23 mouse cellular contexts compared by ENCODE assay signal in genomic region chr10:13593529-13593928, GRCm38 (mm10). TPM values are rescaled to one million over a fixed set of nuclear protein-coding genes. Genes with fewer than 3 reads are reported as not detected.
DNase-seq lines count a peak whose midpoint lies in the region; ATAC-seq and TF ChIP-seq lines count a peak whose summit lies in the region.
"Had no signal": no experiment of that assay in that cellular context is flagged by ENCODE, and none has a peak within 500 bp of the region (broad histone marks: within the 10 kb centered on the region; RNA-seq: fewer than 3 reads in every experiment).

No protein-coding gene starts in this region.

- no peak overlapping the region for H3K27ac ChIP-seq in forebrain, embryonic 13.5 days
- no peak overlapping the region for H3K27ac ChIP-seq in forebrain, embryonic 11.5 days (ENCODE audit: low read depth, low read length)
- H3K27ac ChIP-seq in forebrain, postnatal 0 days (ENCODE audit: low read depth, low read length) = no peak overlapping the region
- H3K27ac ChIP-seq: gastrocnemius, adult 2 months; heart, embryonic 15.5 days; hindbrain, embryonic 14.5 days; hindbrain, postnatal 0 days had no signal

- no peak overlapping the region for H3K4me2 ChIP-seq in forebrain, embryonic 13.5 days
- no peak overlapping the region for H3K4me2 ChIP-seq in forebrain, embryonic 11.5 days (ENCODE audit: low read depth, low read length, severe bottlenecking)
- no peak overlapping the region for H3K4me2 ChIP-seq in forebrain, postnatal 0 days (ENCODE audit: low read depth)
- H3K4me2 ChIP-seq: heart, embryonic 12.5 days; heart, embryonic 15.5 days; hindbrain, embryonic 14.5 days had no signal

- H3K36me3 ChIP-seq in forebrain, embryonic 13.5 days (ENCODE audit: poor library complexity, severe bottlenecking) = no peaks in the 10 kb centered on the region
- no peaks in the 10 kb centered on the region for H3K36me3 ChIP-seq in forebrain, embryonic 11.5 days (ENCODE audit: control insufficient read depth, insufficient read depth, low read length)
- H3K36me3 ChIP-seq in forebrain, postnatal 0 days (ENCODE audit: insufficient read depth) = no peaks in the 10 kb centered on the region
- H3K36me3 ChIP-seq: heart, embryonic 12.5 days; heart, embryonic 15.5 days had no signal

- DNase-seq in forebrain, embryonic 11.5 days (ENCODE audit: low spot score) = no peak
- no peak for DNase-seq in frontal cortex, postnatal 25 days (ENCODE audit: low spot score in 2 of 2)
- DNase-seq in forebrain, postnatal 0 days = peak; percentile 58
- DNase-seq: adrenal gland, adult 8-10 months; adrenal gland, postnatal 25 days; cerebellum, adult 18-20 months; cerebellum, adult 9-10 months; cerebellum, postnatal 14 days; gastrocnemius, adult 2 months; gastrocnemius, postnatal 14 days; heart, adult 11 months; heart, postnatal 10 days; heart, postnatal 4 days; kidney, adult 2 months had no signal

- no peaks in the 10 kb centered on the region for H3K9me3 ChIP-seq in forebrain, embryonic 13.5 days (replicated peaks)
- no peaks in the 10 kb centered on the region for H3K9me3 ChIP-seq in forebrain, embryonic 11.5 days (ENCODE audit: control insufficient read depth, low read length)
- H3K9me3 ChIP-seq in forebrain, postnatal 0 days (ENCODE audit: low read length) = no peaks in the 10 kb centered on the region
- H3K9me3 ChIP-seq: heart, embryonic 15.5 days had no signal

- no peak overlapping the region for H3K4me3 ChIP-seq in forebrain, embryonic 13.5 days
- no peak overlapping the region for H3K4me3 ChIP-seq in forebrain, embryonic 11.5 days (ENCODE audit: low read depth, low read length)
- H3K4me3 ChIP-seq in forebrain, postnatal 0 days (ENCODE audit: low read depth, low read length) = no peak overlapping the region
- H3K4me3 ChIP-seq: gastrocnemius, adult 2 months; heart, embryonic 12.5 days; heart, embryonic 15.5 days had no signal

- no peaks in the 10 kb centered on the region for H3K27me3 ChIP-seq in forebrain, embryonic 13.5 days
- no peaks in the 10 kb centered on the region for H3K27me3 ChIP-seq in forebrain, embryonic 11.5 days (ENCODE audit: control insufficient read depth, insufficient read depth, low read length)
- no peaks in the 10 kb centered on the region for H3K27me3 ChIP-seq in forebrain, postnatal 0 days (ENCODE audit: insufficient read depth, low read length)
- H3K27me3 ChIP-seq: heart, embryonic 12.5 days; heart, embryonic 15.5 days had no signal

- WGBS in forebrain, embryonic 13.5 days = 88% methylated on average over 3 of the region's 3 CpGs
- WGBS in forebrain, embryonic 11.5 days = 88% methylated on average over 3 of the region's 3 CpGs
- 76% methylated on average over 3 of the region's 3 CpGs for WGBS in forebrain, postnatal 0 days

- ATAC-seq in forebrain, embryonic 13.5 days = peak; percentile 77; the same call in 1 of the 2 replicates
- ATAC-seq in forebrain, embryonic 11.5 days (replicated peaks; ENCODE audit: low FRiP score) = no peak
- 0 out of 2 replicates have a peak, but pooled peaks have one; percentile 27 for ATAC-seq in frontal cortex, adult (ENCODE audit: low TSS enrichment)
- ATAC-seq in forebrain, postnatal 0 days = peak; percentile 89
- ATAC-seq in inflammation-experienced regulatory T-cells, adult 6 months = no peak
- ATAC-seq: activated CD4-positive, CD25-positive, alpha-beta regulatory T cell, adult 4 months; hindbrain, postnatal 0 days; intestine, postnatal 0 days had no signal

- no peak for TF ChIP-seq CTCF in forebrain, postnatal 0 days (IDR thresholded peaks at IDR 0.05; ENCODE audit: low read depth)

- no peak overlapping the region for H3K9ac ChIP-seq in forebrain, embryonic 13.5 days
- no peak overlapping the region for H3K9ac ChIP-seq in forebrain, embryonic 11.5 days (ENCODE audit: low read length)
- H3K9ac ChIP-seq in forebrain, postnatal 0 days = no peak overlapping the region
- H3K9ac ChIP-seq: heart, embryonic 12.5 days; heart, embryonic 15.5 days; hindbrain, embryonic 14.5 days had no signal

- H3K4me1 ChIP-seq in forebrain, embryonic 13.5 days = 0 out of 2 replicates have a peak, but pooled peaks cover 4% of the 10 kb centered on the region
- no peaks in the 10 kb centered on the region for H3K4me1 ChIP-seq in forebrain, embryonic 11.5 days (replicated peaks; ENCODE audit: control insufficient read depth, insufficient read depth, low read length)
- H3K4me1 ChIP-seq in forebrain, postnatal 0 days (ENCODE audit: insufficient read depth) = no peaks in the 10 kb centered on the region
- H3K4me1 ChIP-seq: heart, embryonic 12.5 days; heart, embryonic 15.5 days had no signal

RNA-seq across cellular contexts. Expression of gene Pex3, which starts 40.6 kb away (rescaled TPM):
- 22.9 and 23.8 TPM in 2 replicates for polyA plus RNA-seq in forebrain, embryonic 13.5 days (2015; fragmentation: Nextera tagmentation; extraction: Ambion mirVana)
- 25.0 and 26.3 TPM in 2 replicates for polyA plus RNA-seq in forebrain, embryonic 11.5 days (2014; fragmentation: Nextera tagmentation; extraction: Ambion mirVana)
- 41.5 and 41.7 TPM in 2 replicates for total RNA-seq in forebrain, postnatal 0 days (2014; rRNA removed)
- polyA plus RNA-seq in forebrain, postnatal 0 days (2015; fragmentation: Nextera tagmentation; extraction: Ambion mirVana) = 31.6 and 33.8 TPM in 2 replicates
- polyA plus RNA-seq in inflammation-experienced regulatory T-cells, adult 6 months (2017; shearing (Covaris generic)) = 10 to 100 TPM; 27.1 to 37.3 (median 32.1) TPM

RNA-seq across cellular contexts. Expression of gene Adat2, which starts 40.8 kb away (rescaled TPM):
- 3.0 TPM in 2 replicates for polyA plus RNA-seq in forebrain, embryonic 13.5 days (2015; fragmentation: Nextera tagmentation; extraction: Ambion mirVana)
- 3.4 and 3.7 TPM in 2 replicates for polyA plus RNA-seq in forebrain, embryonic 11.5 days (2014; fragmentation: Nextera tagmentation; extraction: Ambion mirVana)
- total RNA-seq in forebrain, postnatal 0 days (2014; rRNA removed) = 4.1 and 6.0 TPM in 2 replicates
- polyA plus RNA-seq in forebrain, postnatal 0 days (2015; fragmentation: Nextera tagmentation; extraction: Ambion mirVana) = 2.0 and 2.2 TPM in 2 replicates
- 1 to 10 TPM; 3.7 to 4.5 (median 4.4) TPM for polyA plus RNA-seq in inflammation-experienced regulatory T-cells, adult 6 months (2017; shearing (Covaris generic))

Comparison
In these comparisons a context has a peak if more than half of its experiments do, and no peak if none do; other contexts are left out.
1. ATAC-seq: peak in forebrain, embryonic 13.5 days (single experiment), frontal cortex, adult (single experiment) and forebrain, postnatal 0 days (single experiment); none in forebrain, embryonic 11.5 days (single experiment) and inflammation-experienced regulatory T-cells, adult 6 months (single experiment).